Mouse (Mus musculus) left cerebral cortex, adult 9 months (tissue): ENCODE measurements around the gene Dlat.
A peak's percentile ranks its signal among the peaks of the same experiment; 100 is the strongest.

Experiments
- DNase-seq, 2 experiments: peaks; one replicate each; pipeline ENCODE4 v3.0.0; 2022; ENCODE audit warnings: low spot score in 2 of 2

Dlat gene

GRCm38 (mm10) chr9:50659392-50660217 is at the start of gene Dlat:
Dlat (minus strand) TSS chr9:50659780.
- DNase-seq = peak; percentile 76 to 88

- DNase-seq = no peak
Observed at GRCm38 (mm10) chr9:50709108-50709507, 49.5 kb upstream of the Dlat start.

- DNase-seq = no peak
Observed at GRCm38 (mm10) chr9:50704907-50705306, 45.3 kb upstream of the Dlat start.

- DNase-seq = peak in 1 of 2 experiments; percentile 40
Observed at GRCm38 (mm10) chr9:50700921-50701691, 41.5 kb upstream of the Dlat start.

- peak in 1 of 2 experiments; percentile 58 for DNase-seq
Observed at GRCm38 (mm10) chr9:50698418-50699409, 39.1 kb upstream of the Dlat start.

- DNase-seq = peak; percentile 72 to 87
Observed at GRCm38 (mm10) chr9:50697706-50698041, 38.1 kb upstream of the Dlat start.

GRCm38 (mm10) chr9:50696851-50697705 is 37.5 kb upstream of the Dlat start:
- DNase-seq = no peak

- DNase-seq = no peak
Observed at GRCm38 (mm10) chr9:50695153-50695552, 35.6 kb upstream of the Dlat start.

GRCm38 (mm10) chr9:50693631-50694030 is 34.1 kb upstream of the Dlat start:
- peak in 1 of 2 experiments; percentile 39 for DNase-seq

GRCm38 (mm10) chr9:50692626-50693580 is 33.3 kb upstream of the Dlat start:
- DNase-seq = no peak

GRCm38 (mm10) chr9:50686866-50687652 is 27.5 kb upstream of the Dlat start:
- DNase-seq = no peak

- no peak for DNase-seq
Observed at GRCm38 (mm10) chr9:50681727-50682126, 22.1 kb upstream of the Dlat start.

GRCm38 (mm10) chr9:50679406-50679805 is 19.8 kb upstream of the Dlat start:
- no peak for DNase-seq

- no peak for DNase-seq
Observed at GRCm38 (mm10) chr9:50674771-50675170, 15.2 kb upstream of the Dlat start.

- peak in 1 of 2 experiments; percentile 39 for DNase-seq
Observed at GRCm38 (mm10) chr9:50670690-50671089, 11.1 kb upstream of the Dlat start.

- no peak for DNase-seq
Observed at GRCm38 (mm10) chr9:50667579-50668498, 8.3 kb upstream of the Dlat start.

GRCm38 (mm10) chr9:50666442-50666841 is 6.9 kb upstream of the Dlat start:
- no peak for DNase-seq

GRCm38 (mm10) chr9:50664826-50665225 is 5.2 kb upstream of the Dlat start:
- no peak for DNase-seq
